Mouse (Mus musculus) NIH3T3 (cell line): Measurements from ENCODE around the gene Rnf113a2.

ENCODE experiments used
- DNase-seq: peaks from one replicate; pipeline ENCODE4 v3.0.0-alpha.2; 2012; ENCODE audit warnings: low read depth

Gene Rnf113a2

DNA sequence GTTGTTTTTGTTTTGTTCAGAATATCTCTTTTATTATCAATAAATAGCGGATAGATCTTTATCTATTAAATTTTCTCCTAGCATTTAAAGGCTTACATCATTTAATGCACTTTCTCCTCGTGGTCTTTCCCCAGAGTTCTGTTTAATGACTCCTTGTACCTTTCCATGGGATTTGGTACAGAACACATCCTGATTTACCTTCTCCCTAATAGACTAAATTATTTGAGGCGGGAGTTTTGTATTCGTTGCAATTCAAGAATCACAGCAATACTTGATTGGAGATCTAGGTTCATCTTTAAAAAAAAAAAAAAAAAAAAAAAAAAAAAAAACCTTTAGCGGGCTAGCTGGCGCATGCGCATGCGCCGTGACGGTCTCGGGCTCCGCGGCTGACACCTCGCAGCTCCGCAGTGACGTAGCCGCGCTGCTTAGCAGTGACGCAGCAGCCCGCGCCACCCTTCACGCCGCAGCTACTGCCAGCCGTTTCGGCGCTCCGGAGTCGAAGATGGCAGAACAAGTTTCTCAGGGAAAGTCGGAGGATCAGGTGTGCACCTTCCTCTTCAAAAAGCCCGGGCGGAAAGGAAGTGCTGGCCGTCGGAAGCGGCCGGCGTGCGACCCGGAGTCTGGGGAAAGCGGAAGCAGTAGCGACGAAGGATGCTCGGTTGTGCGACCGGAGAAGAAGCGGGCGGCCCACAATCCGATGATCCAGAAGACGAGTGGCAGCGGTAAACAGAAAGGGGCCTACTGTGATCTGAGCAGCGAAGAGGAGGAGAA is at the start of gene Rnf113a2:
Gene Rnf113a2, plus strand, starts transcription at position 363 of the 771 bp plus-strand sequence.
- DNase-seq = peak; percentile 93

DNA sequence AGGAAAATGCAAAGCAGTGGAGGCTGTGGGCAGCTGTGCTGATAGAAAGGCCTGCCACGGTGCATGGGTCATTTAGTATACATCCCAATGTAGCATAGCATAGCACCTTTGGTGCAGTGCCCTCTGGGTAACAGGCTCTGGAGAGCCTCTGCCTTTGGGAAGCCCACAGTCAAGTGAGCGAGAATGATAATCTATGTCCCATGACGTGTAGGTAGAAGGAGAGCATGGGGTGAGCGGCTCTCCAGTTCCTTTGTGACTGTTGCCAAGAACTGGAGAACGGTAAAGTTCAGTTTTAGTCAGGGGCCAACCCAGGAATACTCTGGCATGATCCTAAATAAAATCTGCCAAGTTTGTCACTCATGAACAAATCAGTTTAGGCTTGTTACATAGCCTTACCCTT is 45.3 kb upstream of the Rnf113a2 start:
- no peak for DNase-seq

DNA sequence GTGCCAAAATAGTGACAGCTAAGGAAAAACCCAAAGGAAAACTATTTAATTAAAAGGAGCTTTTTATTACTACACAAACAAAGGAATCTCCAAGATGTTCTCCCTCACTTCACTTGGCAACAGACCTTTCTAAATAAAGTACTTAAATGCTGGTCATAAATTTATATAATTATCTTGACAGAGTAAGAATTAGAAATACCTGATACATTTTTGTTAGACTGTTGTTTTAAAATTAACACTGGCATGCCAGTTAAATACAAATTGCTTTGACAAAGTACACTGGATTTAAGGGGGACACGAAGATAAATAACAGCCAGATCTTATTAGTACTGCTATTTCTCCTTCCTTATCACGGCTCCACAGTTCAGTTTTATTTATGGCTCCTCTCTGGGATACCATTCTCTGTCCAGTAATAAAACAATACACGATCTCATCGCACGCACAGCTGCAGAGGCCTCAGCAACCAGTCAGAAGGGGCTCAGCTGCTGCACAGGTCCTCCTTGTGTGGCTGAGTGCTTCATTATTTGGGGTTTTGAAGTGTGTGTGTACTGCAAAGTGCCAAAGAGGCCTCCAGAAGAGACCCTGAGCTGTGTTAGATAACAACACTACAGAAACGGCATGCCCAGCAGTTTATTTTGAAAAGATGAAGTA is 43.0 kb upstream of the Rnf113a2 start:
- DNase-seq = no peak

DNA sequence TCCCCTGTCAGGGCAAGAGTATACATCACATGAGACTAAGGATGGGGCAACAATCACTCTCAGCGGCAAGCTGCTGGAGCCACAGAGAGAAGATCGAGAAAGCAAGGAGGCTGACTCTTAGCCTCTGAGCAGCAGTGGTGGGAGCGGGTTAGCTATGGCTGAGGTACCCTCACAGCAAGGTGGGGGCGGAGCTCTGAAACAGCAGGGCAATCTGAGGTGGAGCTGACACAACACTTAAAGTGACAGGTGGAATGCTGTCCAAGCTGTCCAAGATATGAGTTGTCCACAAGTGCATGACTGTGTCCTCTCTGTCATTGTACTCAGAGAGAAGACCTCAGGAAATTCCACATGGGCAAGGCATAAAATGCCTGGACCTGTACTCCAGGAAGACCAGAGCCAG is 34.6 kb upstream of the Rnf113a2 start:
- no peak for DNase-seq

DNA sequence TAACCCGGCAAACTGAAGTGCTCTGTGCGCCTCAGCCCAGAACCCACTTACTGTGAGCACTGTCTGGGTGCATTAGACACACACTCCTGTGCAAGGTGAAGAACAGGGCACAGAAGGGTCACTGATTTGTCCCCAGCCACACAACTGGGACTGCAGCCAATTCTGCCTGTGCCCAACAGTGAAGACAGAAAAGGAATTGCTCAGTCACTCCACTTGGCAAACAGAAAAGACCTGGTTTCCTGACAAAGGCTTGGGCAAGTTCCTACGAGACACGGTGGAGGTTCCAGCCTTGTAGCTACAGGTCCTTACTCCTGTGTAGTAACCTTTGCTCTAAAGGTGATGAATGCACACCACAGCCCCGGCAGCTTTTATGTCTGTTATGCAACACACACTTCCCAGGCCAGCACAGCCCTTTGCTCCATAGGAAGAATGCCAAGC is 32.3 kb upstream of the Rnf113a2 start:
- DNase-seq = no peak

DNA sequence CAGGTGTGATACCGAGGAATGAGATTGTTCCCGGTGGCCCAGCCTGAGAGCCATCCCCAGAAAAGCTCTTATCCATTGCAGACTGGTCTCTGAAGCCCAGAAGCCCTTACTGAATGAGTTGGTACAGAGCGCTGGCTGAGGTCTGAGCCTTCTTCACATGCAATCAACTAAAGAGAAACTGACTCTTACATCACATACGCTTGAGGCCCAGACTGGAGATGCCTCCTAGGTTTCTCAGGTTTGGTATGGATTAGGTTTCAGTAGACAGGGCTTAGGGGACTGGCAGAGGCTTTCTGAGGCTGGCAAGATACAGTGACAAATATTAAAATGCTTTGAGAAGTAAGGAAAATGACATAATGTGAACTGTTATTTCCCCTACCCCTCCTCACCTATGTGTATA is 31.6 kb upstream of the Rnf113a2 start:
- no peak for DNase-seq

DNA sequence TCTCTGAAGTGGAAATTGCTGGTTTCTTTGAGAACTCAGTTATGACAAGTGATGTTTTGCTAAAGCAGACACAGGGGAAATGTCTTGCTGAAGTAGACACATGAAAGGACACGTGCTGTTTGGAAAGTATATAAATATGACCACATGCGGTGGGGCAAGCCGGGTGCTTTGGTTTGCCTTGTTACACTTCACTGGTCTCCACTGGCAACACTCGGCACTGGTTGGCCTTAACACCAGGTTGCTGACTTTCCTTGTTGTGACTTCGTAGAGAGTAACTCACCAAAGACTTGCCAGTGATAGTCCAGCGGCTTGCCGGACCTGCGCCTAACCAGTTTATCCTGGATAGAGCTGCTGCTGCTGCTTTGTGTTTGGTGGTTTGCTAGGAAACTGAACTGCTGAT is 28.9 kb upstream of the Rnf113a2 start:
- DNase-seq = no peak

DNA sequence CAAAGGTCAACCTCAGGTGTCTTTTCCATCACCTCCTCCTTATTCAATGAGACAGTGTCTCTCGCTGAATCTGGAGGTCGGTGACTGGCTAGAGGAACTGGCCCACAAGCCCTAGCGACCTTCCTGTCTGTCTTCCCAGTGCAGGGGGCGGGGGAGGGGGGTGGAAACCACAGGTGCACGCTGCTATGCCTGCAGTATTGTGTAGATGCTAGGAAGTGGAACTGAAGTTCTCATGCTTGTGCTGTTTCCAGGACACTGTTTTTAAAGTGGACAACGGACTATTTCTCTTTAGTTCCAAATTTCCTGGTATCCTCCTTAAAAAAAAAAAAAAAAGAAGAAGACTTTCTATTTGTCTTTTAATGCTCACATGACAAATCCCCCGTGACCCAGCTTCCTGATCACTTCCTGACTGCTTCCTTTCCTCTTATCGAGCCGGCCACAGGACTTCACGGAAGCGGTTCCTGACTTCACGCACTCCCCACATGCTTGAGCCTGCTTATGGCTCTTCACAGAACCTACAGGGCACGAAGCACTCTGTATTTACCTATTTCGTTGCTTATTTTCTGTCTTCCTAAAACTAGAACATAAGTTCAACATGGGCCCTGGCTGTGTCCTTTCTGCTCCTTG is 28.1 kb upstream of the Rnf113a2 start:
- DNase-seq = no peak

DNA sequence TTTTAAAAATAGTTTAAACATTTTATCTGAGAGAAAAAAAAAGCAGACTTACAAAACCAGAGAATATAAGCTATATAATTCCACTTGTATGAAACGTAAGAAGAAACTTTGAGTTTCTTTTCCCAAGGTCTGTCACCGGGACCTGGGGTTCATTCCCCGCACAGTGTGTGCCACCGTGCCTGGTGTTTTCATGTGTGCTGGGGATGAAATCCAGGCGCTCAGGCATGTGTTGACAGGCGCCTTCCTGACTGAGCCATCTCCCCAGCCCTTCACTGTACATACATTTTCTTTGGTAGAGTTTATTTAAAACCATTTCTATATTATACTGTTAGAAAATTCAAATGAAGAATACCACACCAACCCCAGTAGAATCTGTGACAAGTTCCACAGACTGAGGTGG is 26.7 kb upstream of the Rnf113a2 start:
- DNase-seq = no peak

DNA sequence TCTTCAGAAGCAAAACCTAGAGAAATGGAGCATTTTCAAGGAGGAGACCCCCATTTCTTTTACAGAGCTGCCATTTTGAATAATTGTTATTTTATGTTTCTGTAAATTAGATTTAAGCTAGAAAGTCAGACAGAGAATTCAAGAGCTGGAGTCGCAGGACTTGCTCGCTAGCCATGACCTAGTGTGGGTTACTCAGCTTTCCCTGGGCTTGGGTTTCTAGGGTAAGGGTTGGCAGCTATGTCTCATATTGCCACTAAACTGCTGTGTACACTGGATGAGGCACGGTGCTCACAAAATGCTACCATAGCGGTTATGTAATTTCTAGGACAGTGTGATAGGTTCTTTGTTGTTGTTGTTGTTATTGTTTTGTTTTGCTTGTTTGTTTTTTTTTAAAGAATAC is 24.3 kb upstream of the Rnf113a2 start:
- no peak for DNase-seq

DNA sequence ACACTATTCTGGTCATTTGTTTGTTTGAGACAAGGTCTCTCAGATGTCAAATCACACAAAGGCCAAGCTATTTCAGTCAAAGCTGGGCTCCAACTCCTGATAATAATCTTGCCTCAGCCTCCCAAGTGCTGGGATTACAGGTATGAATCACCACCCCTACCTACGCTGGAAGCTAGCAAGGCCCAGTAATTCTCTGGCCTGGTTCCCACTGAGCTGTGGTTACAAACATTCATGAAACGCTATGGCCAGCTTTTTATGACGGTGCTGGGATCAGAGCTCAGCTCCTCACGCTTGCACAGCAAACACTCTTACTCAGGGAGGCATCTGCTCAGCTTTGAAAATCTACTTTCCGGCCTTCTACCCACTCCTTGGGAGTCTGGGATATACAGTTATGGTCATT is 23.1 kb upstream of the Rnf113a2 start:
- peak; percentile 49 for DNase-seq

DNA sequence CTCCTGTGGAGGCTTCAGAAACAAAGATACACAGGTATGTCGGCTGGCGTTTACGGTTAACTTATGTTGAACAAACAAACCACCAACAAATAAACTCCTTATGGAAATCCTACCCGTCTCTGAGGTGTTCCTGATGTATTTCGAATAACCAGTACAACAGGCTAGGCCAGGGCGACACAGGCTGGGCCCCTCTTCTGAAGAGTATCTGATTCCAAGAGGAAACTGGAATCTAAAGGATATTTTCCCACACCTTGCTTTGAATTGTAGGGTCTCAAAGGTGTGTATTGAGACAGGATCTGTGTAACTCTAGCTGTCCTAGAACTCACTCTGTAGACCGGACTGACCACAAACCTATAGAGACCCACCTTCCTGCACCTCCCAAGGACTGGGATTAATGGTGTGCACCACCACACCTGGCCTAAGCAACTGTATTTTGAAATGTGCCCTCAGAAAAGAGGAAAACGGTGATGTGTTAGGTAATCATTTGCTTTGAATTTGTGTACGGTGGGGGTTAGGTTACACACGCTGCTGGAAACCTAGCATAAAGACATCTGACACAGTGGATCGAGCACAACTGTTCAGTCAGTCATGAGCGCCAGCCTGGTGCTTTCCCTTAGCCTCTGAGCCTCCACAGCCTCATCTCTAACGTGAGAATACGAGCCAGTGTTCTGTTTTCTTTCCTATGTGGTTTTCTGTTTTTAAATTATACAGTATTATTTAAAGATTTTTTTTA is 19.9 kb upstream of the Rnf113a2 start:
- DNase-seq = no peak

DNA sequence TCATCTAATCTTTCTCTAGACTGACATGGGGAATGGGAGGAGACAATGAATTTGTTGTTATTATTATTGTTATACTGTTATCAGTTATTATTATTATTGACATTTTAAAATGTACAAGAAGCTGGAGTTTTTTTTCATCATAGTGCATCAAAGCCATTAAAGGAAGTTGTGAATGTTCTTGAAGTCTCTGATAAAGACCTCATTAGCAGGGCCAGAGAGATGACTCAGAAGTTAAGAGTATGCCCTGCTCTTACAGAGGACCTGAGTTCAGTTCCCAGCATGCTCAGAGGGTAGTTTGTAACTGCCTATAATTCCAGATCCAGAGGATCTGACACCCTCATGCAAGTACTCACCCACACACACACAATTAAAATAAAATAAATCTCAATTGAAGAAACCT is 19.3 kb upstream of the Rnf113a2 start:
- DNase-seq = no peak

DNA sequence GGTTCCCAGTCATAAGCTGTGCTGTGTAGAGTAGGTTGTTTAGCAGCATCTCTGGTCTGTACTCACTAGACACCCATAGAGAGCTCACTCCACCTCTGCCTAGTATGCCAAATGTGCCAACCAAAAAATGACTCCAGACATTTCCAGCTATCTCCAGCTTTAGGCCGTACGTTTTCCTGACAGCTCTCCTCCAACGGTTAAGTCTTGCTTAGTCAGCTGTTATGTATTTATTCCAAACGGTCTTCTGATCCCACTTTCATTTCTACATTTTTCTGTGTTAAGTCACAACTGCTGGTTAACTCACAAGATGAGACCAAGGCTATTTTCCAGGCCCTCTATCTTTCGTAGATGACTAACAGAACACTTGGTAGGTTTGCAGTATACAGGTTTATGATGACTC is 18.4 kb upstream of the Rnf113a2 start:
- peak; percentile 78 for DNase-seq

DNA sequence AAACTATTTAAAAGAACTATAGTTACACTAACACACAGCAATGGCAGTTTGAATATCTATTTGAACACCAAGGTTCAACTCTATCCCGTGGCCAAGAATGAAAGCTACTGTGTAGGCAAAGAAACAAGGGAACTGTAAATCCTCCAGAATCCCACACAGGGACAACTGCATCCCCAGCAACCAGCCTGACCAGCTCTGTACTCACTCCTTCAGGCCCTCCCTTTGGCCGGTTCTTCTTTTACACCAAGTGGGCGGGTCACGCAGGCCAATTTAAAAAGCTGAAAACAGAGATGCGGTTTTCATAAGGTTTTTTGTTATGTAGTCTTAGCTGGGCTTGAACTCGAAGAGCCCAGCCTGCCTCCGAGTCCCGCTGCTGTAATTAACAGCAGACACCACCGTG is 17.9 kb upstream of the Rnf113a2 start:
- peak; percentile 26 for DNase-seq

DNA sequence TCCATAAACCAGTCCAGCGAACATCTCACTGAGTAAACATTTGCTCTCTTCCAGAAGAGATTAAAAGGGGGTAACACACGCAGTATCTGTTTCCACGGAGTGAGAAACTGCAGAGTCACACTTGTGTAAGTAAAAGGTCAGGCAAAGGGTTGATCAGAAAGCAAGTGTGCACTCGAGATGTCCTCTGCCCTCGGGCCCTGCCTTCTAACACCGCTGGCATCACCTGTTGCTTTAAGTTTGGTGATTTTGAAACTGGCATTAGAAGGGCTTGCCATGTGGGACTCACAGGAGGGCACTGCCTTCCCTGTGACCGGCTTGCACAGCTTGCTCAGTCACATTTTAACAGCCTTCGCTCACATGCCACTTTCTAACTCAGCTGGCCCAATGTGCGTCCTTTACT is 17.3 kb upstream of the Rnf113a2 start:
- DNase-seq = no peak

DNA sequence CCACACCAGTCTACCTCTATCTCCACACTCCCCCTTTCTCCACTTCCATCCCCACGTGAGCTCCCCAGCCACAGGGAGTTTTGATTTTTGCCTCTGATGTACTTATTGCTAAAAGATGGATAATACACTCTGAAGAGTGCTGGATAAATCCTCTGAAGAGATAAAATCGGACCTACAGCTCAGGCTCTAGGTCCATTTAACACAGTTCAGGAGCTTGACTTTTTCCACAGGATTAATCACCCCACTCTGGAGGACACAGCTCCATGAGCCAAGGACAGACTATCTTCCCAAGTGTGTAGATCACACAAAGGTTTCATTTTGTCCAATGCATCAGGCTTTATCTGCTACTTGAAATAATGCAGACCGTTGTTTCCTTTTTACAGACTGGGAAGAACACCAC is 16.9 kb upstream of the Rnf113a2 start:
- DNase-seq = no peak

DNA sequence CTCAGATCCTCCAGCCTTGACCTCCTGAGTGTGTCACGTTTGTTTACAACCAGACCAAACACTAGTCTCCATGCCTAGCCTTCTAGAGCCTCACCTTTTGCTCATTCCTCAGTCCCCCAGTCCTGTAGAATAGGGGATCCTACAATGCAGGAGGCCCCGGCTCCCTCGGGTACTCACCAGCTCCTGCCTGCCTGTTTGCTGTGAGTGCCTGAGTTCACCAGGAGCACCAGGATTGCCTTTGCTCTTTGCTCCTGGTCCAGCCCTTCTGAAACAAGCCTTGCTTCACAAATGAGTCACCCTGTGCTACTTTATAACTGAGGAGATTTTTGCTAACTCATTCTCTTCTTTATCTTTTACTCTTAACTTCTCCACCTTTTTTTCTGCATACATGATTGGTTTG is 16.3 kb upstream of the Rnf113a2 start:
- DNase-seq = peak; percentile 50

DNA sequence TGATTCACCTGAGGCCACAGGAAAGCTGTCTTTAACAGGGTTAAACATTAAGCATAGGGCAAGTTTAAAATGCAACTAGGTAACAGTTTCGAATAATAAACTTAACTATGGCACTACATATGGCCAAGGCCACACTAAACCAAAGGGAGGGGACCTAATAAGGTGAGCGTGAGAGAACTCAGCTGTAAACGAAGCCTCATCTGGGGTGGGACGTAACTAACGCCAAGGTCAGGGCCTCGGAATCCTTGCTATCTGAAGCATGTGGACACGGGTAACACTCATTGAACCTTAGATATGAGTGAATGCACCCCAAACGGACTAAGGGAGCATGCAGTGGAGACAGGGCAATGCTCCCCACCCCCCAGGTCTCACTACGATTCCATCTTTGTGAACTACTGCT is 14.1 kb upstream of the Rnf113a2 start:
- no peak for DNase-seq

DNA sequence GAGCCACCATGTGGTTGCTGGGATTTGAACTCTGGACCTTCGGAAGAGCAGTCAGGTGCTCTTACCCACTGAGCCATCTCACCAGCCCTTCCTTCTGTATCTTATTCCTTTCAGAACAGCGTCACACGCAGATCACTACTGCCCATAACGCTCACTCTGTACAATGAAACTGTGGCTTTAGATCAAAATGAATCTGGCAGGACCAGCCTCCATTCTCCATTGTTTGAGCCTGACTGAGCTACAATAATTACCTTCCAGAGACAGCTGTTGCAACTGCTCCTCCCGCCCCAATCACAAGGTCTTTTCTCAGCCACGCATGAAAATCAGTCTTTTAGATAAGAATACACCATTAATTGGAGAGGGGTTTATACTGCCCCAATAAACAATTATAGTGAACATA is 12.5 kb upstream of the Rnf113a2 start:
- DNase-seq = no peak

DNA sequence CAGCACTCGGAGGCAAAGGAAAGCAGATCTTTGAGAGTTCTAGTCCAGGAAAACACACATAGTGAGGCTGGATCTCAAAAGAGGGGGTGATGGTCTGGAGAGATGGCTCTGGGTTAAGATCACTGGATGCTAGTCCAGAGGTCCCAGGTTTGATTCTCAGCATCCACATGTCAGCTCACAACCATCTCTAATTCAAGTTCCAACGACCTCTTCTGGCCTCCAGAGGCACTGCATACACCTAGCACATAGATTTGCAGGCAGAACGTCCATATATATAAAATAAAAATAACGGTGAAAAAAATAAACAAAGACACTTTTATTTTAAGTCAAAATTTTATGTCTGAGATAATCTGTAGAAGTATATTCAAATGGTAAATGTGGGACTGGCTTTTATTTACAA is 9.7 kb upstream of the Rnf113a2 start:
- no peak for DNase-seq
